Mouse (Mus musculus) heart, embryonic 16.5 days (tissue): ENCODE data around the gene Scamp5. TPM values are rescaled to one million over a fixed set of nuclear protein-coding genes. Genes with fewer than 3 reads are reported as not detected.

Experiments used
- ATAC-seq: fragments of 200-750 bp; cut with Nextera tagmentation; replicated peaks from 2 replicates; pipeline ENCODE4 v1.8.0; 2017; ENCODE audit warnings: moderate number of reproducible peaks; ENCODE audit not compliant: insufficient read depth, low FRiP score; ENCODE audit errors: extremely low read depth
- H3K27ac ChIP-seq: fragments of 300-500 bp; sonication (generic); 2 replicates; pipeline ENCODE4 v1.5.1; 2014; ENCODE audit warnings: mild to moderate bottlenecking, low read length, control low read depth, moderate library complexity
- H3K27me3 ChIP-seq: fragments of 300-500 bp; sonication (generic); 2 replicates; pipeline ENCODE4 v1.6.1; 2014; ENCODE audit warnings: low read length, mixed read lengths; ENCODE audit not compliant: control insufficient read depth, insufficient read depth
- H3K36me3 ChIP-seq: fragments of 300-500 bp; sonication (generic); 2 replicates; pipeline ENCODE4 v1.6.1; 2014; ENCODE audit not compliant: control insufficient read depth, insufficient read depth
- H3K4me1 ChIP-seq: fragments of 300-500 bp; sonication (generic); 2 replicates; pipeline ENCODE4 v1.6.1; 2014; ENCODE audit warnings: low read length, mixed read lengths; ENCODE audit not compliant: control insufficient read depth, insufficient read depth
- H3K4me2 ChIP-seq: fragments of 300-500 bp; sonication (generic); 2 replicates; pipeline ENCODE4 v1.6.1; 2014; ENCODE audit warnings: low read depth, mild to moderate bottlenecking, control low read depth, low read length
- H3K4me3 ChIP-seq: fragments of 300-500 bp; sonication (generic); 2 replicates; pipeline ENCODE4 v1.5.1; 2014; ENCODE audit warnings: mild to moderate bottlenecking, control low read depth, low read length
- H3K9ac ChIP-seq: fragments of 300-500 bp; sonication (generic); 2 replicates; pipeline ENCODE4 v1.6.1; 2014; ENCODE audit warnings: low read length, control low read depth
- H3K9me3 ChIP-seq: fragments of 300-500 bp; sonication (generic); replicated peaks from 2 replicates; pipeline ENCODE4 v1.6.1; 2016; ENCODE audit warnings: low read length; ENCODE audit not compliant: control insufficient read depth
- WGBS: fragments of 180-500 bp; shearing (Covaris S2); extraction: QIAGEN DNeasy Blood & Tissue Kit; methylation state at CpG from one replicate; pipeline ENCODE4 v1.1.7; 2014; 5-methylcytosine and 5-hydroxymethylcytosine counted together
- polyA plus RNA-seq: library from polyadenylated mRNA; unstranded; fragments of >200 nt; fragmentation: Nextera tagmentation; extraction: Ambion mirVana; gene quantifications from 2 replicates; pipeline ENCODE4 v1.2.1, GENCODE M21; 2015

Scamp5 gene
- polyA plus RNA-seq, 1 experiment from 2014 or later, result 7.9 TPM

GRCm38 (mm10) chr9:57407120-57407905 is 60.5 kb downstream of the Scamp5 start:
- H3K4me3 ChIP-seq, result no peak overlapping the region
- H3K36me3 ChIP-seq, result no peaks in the 10 kb centered on the region
- H3K9ac ChIP-seq, result no peak overlapping the region
- H3K9me3 ChIP-seq, result no peaks in the 10 kb centered on the region
- no peaks in the 10 kb centered on the region for H3K27me3 ChIP-seq
- no peak overlapping the region for H3K4me2 ChIP-seq
- ATAC-seq, result no peak
- H3K27ac ChIP-seq, result no peak overlapping the region
- WGBS, result 65% methylated on average over 9 of the region's 9 CpGs
- H3K4me1 ChIP-seq, result peaks cover 3% of the 10 kb centered on the region

GRCm38 (mm10) chr9:57406395-57406794 is 61.5 kb downstream of the Scamp5 start:
- H3K27me3 ChIP-seq, result no peaks in the 10 kb centered on the region
- no peaks in the 10 kb centered on the region for H3K36me3 ChIP-seq
- no peak for ATAC-seq
- peaks cover 5% of the 10 kb centered on the region for H3K4me1 ChIP-seq
- no peak overlapping the region for H3K27ac ChIP-seq
- no peak overlapping the region for H3K9ac ChIP-seq
- no peak overlapping the region for H3K4me2 ChIP-seq
- no peaks in the 10 kb centered on the region; the same call in 1 of the 2 replicates for H3K9me3 ChIP-seq
- 80% methylated on average over 5 of the region's 5 CpGs for WGBS
- no peak overlapping the region for H3K4me3 ChIP-seq

GRCm38 (mm10) chr9:57404036-57404435 is 63.8 kb downstream of the Scamp5 start:
- Histone ChIP-seq H3K27me3 (no peaks in the 10 kb centered on the region), H3K4me2 (no peak overlapping the region), H3K9me3 (peaks cover 11% of the 10 kb centered on the region), H3K36me3 (no peaks in the 10 kb centered on the region), H3K9ac (no peak overlapping the region), H3K27ac (no peak overlapping the region), H3K4me3 (no peak overlapping the region), H3K4me1 (peaks cover 5% of the 10 kb centered on the region)
- ATAC-seq, result no peak
- 87% methylated on average over 5 of the region's 5 CpGs for WGBS

GRCm38 (mm10) chr9:57402318-57403251 is 65.3 kb downstream of the Scamp5 start:
- no peak for ATAC-seq
- WGBS, result 54% methylated on average over 15 of the region's 15 CpGs
- H3K9me3 ChIP-seq, result peaks cover 16% of the 10 kb centered on the region

GRCm38 (mm10) chr9:57398773-57399172 is 69.1 kb downstream of the Scamp5 start:
- Histone ChIP-seq H3K4me2 (no peak overlapping the region), H3K4me1 (peaks cover 5% of the 10 kb centered on the region), H3K36me3 (no peaks in the 10 kb centered on the region), H3K4me3 (no peak overlapping the region), H3K27ac (no peak overlapping the region), H3K27me3 (no peaks in the 10 kb centered on the region), H3K9me3 (peaks cover 16% of the 10 kb centered on the region), H3K9ac (no peak overlapping the region)
- WGBS, result 88% methylated on average over 2 of the region's 2 CpGs
- no peak for ATAC-seq

More at GRCm38 (mm10) chr9:57402318-57403251, 65.3 kb downstream of the Scamp5 start:
- no peak overlapping the region for H3K4me2 ChIP-seq
- H3K4me3 ChIP-seq, result no peak overlapping the region
- H3K9ac ChIP-seq, result no peak overlapping the region
- peaks cover 5% of the 10 kb centered on the region for H3K4me1 ChIP-seq
- no peaks in the 10 kb centered on the region for H3K27me3 ChIP-seq
- no peaks in the 10 kb centered on the region for H3K36me3 ChIP-seq
- H3K27ac ChIP-seq, result no peak overlapping the region

GRCm38 (mm10) chr9:57392892-57393291 is 75.0 kb downstream of the Scamp5 start:
- no peak for ATAC-seq
- Histone ChIP-seq H3K27me3 (no peaks in the 10 kb centered on the region), H3K27ac (no peak overlapping the region), H3K9me3 (no peaks in the 10 kb centered on the region; the same call in 1 of the 2 replicates), H3K4me3 (no peak overlapping the region), H3K9ac (no peak overlapping the region), H3K4me2 (no peak overlapping the region), H3K36me3 (no peaks in the 10 kb centered on the region), H3K4me1 (peaks cover 6% of the 10 kb centered on the region; the same call in 1 of the 2 replicates)
- WGBS, result 58% methylated on average over 1 of the region's 1 CpGs

Other genes starting within 250 kb of the Scamp5 start
- gene Trcg1, start 231.5 kb downstream of the Scamp5 start, polyA plus RNA-seq, result not detected in 2 replicates
- gene 1700017B05Rik, start 205.4 kb downstream of the Scamp5 start, polyA plus RNA-seq, result 12.3 and 14.2 TPM in 2 replicates
- gene Ppcdc, start 27.9 kb downstream of the Scamp5 start, polyA plus RNA-seq, result 20.2 and 21.0 TPM in 2 replicates
- 11.5 and 15.9 TPM in 2 replicates for gene Rpp25, start 36.0 kb upstream of the Scamp5 start, polyA plus RNA-seq
- 1,790 and 1,803 TPM in 2 replicates for gene Cox5a, start 53.2 kb upstream of the Scamp5 start, polyA plus RNA-seq
- gene Fam219b, start 69.5 kb upstream of the Scamp5 start, polyA plus RNA-seq, result 12.7 and 13.4 TPM in 2 replicates
- 89.8 and 95.6 TPM in 2 replicates for gene Mpi, start 84.7 kb upstream of the Scamp5 start, polyA plus RNA-seq
- gene Scamp2, start 92.9 kb upstream of the Scamp5 start, polyA plus RNA-seq, result 52.3 and 53.4 TPM in 2 replicates
- 17.9 and 20.1 TPM in 2 replicates for gene Ulk3, start 121.4 kb upstream of the Scamp5 start, polyA plus RNA-seq
- gene Cplx3, start 138.2 kb upstream of the Scamp5 start, polyA plus RNA-seq, result not detected in 2 replicates
- gene Lman1l, start 152.7 kb upstream of the Scamp5 start, polyA plus RNA-seq, result 0.11 TPM in 1 of 2 replicates, not detected in the other
- gene Csk, start 185.6 kb upstream of the Scamp5 start, polyA plus RNA-seq, result 20.4 and 29.9 TPM in 2 replicates
- 0.07 TPM in 1 of 2 replicates, not detected in the other for gene Cyp1a2, start 215.6 kb upstream of the Scamp5 start, polyA plus RNA-seq
- not detected in 2 replicates for gene Cyp1a1, start 219.9 kb upstream of the Scamp5 start, polyA plus RNA-seq
- gene Edc3, start 240.5 kb upstream of the Scamp5 start, polyA plus RNA-seq, result 18.2 and 19.5 TPM in 2 replicates